Mouse (Mus musculus) testis, adult 2 months (tissue): ENCODE data around the gene Hmgcs1.

Experiments used
- CTCF ChIP-seq: fragments of 200-500 bp; IDR thresholded peaks from 2 replicates; pipeline ENCODE4 v1.5.1; 2012; ENCODE audit warnings: low read depth, mild to moderate bottlenecking, inconsistent platforms, low read length, moderate library complexity; ENCODE audit not compliant: control insufficient read depth, insufficient read depth, insufficient replicate concordance
- POLR2A ChIP-seq: fragments of 200-500 bp; IDR thresholded peaks from 2 replicates; pipeline ENCODE4 v1.6.1; 2012; ENCODE audit warnings: low read depth, mild to moderate bottlenecking, inconsistent platforms, low read length, moderate library complexity; ENCODE audit not compliant: control insufficient read depth

GRCm38 (mm10) chr13:119746930-119747329, 56.8 kb downstream of the Hmgcs1 start:
- TF ChIP-seq CTCF = no peak
- TF ChIP-seq POLR2A = no peak
